Mouse (Mus musculus) heart, postnatal 0 days (tissue): ENCODE measurements around the gene Cmtm8. TPM values are rescaled to one million over a fixed set of nuclear protein-coding genes. Genes with fewer than 3 reads are reported as not detected.
A peak's percentile ranks its signal among the peaks of the same experiment; 100 is the strongest.

Experiments
- ATAC-seq: fragments of 200-750 bp; cut with Nextera tagmentation; 2 replicates; pipeline ENCODE4 v1.8.0; 2017; ENCODE audit warnings: low read depth, moderate number of reproducible peaks, moderate library complexity; ENCODE audit not compliant: insufficient read depth
- DNase-seq: peaks from one replicate; pipeline ENCODE4 v3.0.0-alpha.2; 2016; ENCODE audit warnings: low spot score
- H3K27ac ChIP-seq: fragments of 300-500 bp; sonication (generic); 2 replicates; pipeline ENCODE4 v1.5.1; 2014; ENCODE audit warnings: low read depth, mild to moderate bottlenecking
- H3K27me3 ChIP-seq: fragments of 300-500 bp; sonication (generic); 2 replicates; pipeline ENCODE4 v1.6.1; 2014; ENCODE audit warnings: low read length, mixed read lengths; ENCODE audit not compliant: control insufficient read depth, insufficient read depth
- H3K36me3 ChIP-seq: fragments of 300-500 bp; sonication (generic); replicated peaks from 2 replicates; pipeline ENCODE4 v1.6.1; 2014; ENCODE audit warnings: low read length, mixed read lengths; ENCODE audit not compliant: control insufficient read depth, insufficient read depth
- H3K4me1 ChIP-seq: fragments of 300-500 bp; sonication (generic); 2 replicates; pipeline ENCODE4 v1.6.1; 2014; ENCODE audit warnings: antibody characterized with exemption; ENCODE audit not compliant: control insufficient read depth, insufficient read depth
- H3K4me2 ChIP-seq: fragments of 300-500 bp; sonication (generic); 2 replicates; pipeline ENCODE4 v1.6.1; 2014; ENCODE audit warnings: low read depth, mild to moderate bottlenecking, low read length, moderate library complexity
- H3K4me3 ChIP-seq: fragments of 300-500 bp; sonication (generic); 2 replicates; pipeline ENCODE4 v1.5.1; 2014; ENCODE audit warnings: low read depth, low read length
- H3K9ac ChIP-seq: fragments of 300-500 bp; sonication (generic); replicated peaks from 2 replicates; pipeline ENCODE4 v1.6.1; 2014; ENCODE audit warnings: low read depth, low read length, mixed read lengths
- H3K9me3 ChIP-seq: fragments of 300-500 bp; sonication (generic); replicated peaks from 2 replicates; pipeline ENCODE4 v1.6.1; 2016; ENCODE audit warnings: low read length; ENCODE audit not compliant: control insufficient read depth
- CTCF ChIP-seq: IDR thresholded peaks from 2 replicates; pipeline ENCODE4 v1.5.1; 2016; ENCODE audit warnings: antibody characterized with exemption, control low read depth, low read depth
- EP300 ChIP-seq: IDR thresholded peaks from 2 replicates; pipeline ENCODE4 v1.6.1; 2016; ENCODE audit warnings: antibody characterized with exemption, low read depth
- WGBS: fragments of 180-500 bp; shearing (Covaris S2); extraction: QIAGEN DNeasy Blood & Tissue Kit; methylation state at CpG from one replicate; pipeline ENCODE4 v1.1.7; 2014; 5-methylcytosine and 5-hydroxymethylcytosine counted together
- polyA plus RNA-seq: library from polyadenylated mRNA; unstranded; fragments of >200 nt; fragmentation: Nextera tagmentation; extraction: Ambion mirVana; gene quantifications from 2 replicates; pipeline ENCODE4 v1.2.1, GENCODE M21; 2015
- total RNA-seq: library from RNA; depleted of rRNA; stranded (reverse); fragments of >200 nt; gene quantifications from 2 replicates; pipeline ENCODE4 v1.2.3, GENCODE M21; 2014; ENCODE audit warnings: low replicate concordance

The Cmtm8 gene
- total and polyA plus RNA-seq, 2 experiments from 2014 or later, result 14.4 to 14.8 TPM

DNA sequence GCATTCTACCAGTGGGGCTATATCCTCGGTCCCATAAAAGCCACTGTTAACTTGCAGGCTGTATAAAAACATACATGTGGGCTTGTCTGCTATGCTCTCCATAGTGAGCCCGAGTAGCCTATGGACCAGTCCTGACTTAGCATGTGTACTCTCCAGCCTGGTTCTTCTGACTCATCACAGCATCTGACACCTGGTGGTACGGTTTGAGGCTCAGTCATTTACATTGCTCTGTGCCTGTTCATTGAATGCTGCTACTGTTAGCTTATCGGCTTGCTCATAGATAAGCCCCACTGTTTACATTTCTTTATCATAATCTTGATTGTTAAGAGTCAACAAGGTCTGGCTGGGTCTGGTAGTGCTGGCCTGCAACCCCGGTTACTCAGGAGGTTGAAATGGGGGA is 35.3 kb downstream of the Cmtm8 start:
- no peak for DNase-seq
- Histone ChIP-seq H3K4me3 (no peak overlapping the region), H3K4me2 (no peak overlapping the region), H3K4me1 (peaks cover 18% of the 10 kb centered on the region), H3K9ac (no peak overlapping the region), H3K27ac (no peak overlapping the region), H3K9me3 (no peaks in the 10 kb centered on the region), H3K27me3 (no peaks in the 10 kb centered on the region), H3K36me3 (no peaks in the 10 kb centered on the region)
- WGBS, result 52% methylated on average over 5 of the region's 5 CpGs
- ATAC-seq, result no peak
- no peak for TF ChIP-seq CTCF
- no peak for TF ChIP-seq EP300

DNA sequence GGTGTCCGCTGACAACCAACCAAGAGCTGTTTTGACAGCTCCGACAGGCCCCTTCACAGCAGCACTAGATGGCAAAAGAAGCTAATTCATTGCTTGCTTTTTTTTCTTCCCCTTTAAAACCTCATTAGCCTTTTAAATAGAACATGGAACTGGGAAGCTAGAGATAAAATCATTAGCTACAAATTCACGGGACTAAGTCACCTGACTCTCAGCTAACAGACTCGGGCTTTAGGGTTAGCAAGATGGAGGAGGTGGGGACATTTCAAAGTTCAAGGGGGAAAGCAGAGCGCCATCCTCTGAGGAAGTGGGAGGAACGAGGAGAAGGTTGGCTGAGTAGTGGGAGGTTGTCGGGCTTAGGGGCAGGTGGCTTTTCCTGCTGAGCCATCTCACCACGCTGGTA is 36.7 kb downstream of the Cmtm8 start:
- Histone ChIP-seq H3K27ac (no peak overlapping the region), H3K36me3 (no peaks in the 10 kb centered on the region), H3K9me3 (no peaks in the 10 kb centered on the region), H3K27me3 (no peaks in the 10 kb centered on the region), H3K4me3 (no peak overlapping the region), H3K4me1 (peaks cover 18% of the 10 kb centered on the region), H3K9ac (no peak overlapping the region), H3K4me2 (no peak overlapping the region)
- TF ChIP-seq EP300 (no peak), CTCF (no peak)
- ATAC-seq (no peak), DNase-seq (no peak)
- 40% methylated on average over 8 of the region's 8 CpGs for WGBS

DNA sequence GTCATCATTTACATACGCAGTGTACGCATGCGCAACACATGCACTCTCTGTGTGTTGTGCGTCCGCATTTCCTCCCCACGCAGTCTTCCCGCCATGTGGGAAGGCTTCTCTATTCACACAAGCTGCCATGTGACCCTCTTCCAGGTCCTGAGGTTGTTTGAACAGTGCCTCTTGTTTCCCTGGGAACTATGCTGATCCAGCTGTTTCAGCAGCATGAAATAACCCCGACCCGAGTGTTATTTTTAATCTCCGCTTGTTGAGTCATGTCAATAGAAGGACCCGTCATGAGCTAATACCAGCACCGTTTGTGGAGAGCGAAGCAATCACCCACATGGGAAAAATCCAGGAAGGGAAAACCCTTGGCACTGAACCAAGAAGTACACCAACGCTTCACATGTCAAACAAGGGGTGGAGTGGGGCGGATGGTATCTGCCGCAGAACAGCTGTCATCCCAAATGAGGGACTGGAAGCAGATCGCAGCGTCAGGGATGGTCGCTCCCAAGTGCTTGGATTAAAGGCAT is 38.7 kb downstream of the Cmtm8 start:
- Histone ChIP-seq H3K36me3 (no peaks in the 10 kb centered on the region), H3K9me3 (no peaks in the 10 kb centered on the region), H3K27me3 (no peaks in the 10 kb centered on the region), H3K4me3 (no peak overlapping the region), H3K4me1 (peaks cover 18% of the 10 kb centered on the region), H3K9ac (no peak overlapping the region), H3K27ac (no peak overlapping the region), H3K4me2 (peak overlapping the region; percentile 30)
- WGBS, result 21% methylated on average over 19 of the region's 19 CpGs
- DNase-seq (peak; percentile 91), ATAC-seq (peak; percentile 87)
- peak; percentile 67; the same call in 1 of the 2 replicates for TF ChIP-seq EP300
- TF ChIP-seq CTCF, result no peak

DNA sequence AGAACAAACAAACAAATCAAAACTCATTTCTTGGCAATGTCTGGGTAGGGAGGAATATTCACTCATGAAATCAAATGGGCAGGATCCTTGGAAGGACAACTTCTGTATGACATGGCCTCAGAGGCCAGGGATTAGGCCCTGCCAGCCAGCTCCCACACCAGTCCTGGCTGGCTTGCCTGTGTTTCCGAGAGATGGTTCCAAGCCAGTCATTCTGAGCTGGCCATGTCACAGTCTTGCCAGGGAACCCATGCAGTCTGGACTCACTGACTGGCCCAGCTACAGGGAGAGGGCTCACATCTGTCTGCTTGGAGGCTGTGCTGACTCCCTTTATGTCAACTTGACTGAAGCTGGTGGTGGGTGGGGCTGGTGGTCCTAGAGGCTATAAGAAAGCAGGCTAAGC is 41.8 kb downstream of the Cmtm8 start:
- Histone ChIP-seq H3K9ac (no peak overlapping the region), H3K4me2 (no peak overlapping the region), H3K4me1 (peaks cover 12% of the 10 kb centered on the region), H3K9me3 (no peaks in the 10 kb centered on the region), H3K27ac (no peak overlapping the region), H3K27me3 (no peaks in the 10 kb centered on the region), H3K4me3 (no peak overlapping the region), H3K36me3 (no peaks in the 10 kb centered on the region)
- 64% methylated on average over 1 of the region's 1 CpGs for WGBS
- TF ChIP-seq EP300 (no peak), CTCF (no peak)
- DNase-seq (no peak), ATAC-seq (no peak)

DNA sequence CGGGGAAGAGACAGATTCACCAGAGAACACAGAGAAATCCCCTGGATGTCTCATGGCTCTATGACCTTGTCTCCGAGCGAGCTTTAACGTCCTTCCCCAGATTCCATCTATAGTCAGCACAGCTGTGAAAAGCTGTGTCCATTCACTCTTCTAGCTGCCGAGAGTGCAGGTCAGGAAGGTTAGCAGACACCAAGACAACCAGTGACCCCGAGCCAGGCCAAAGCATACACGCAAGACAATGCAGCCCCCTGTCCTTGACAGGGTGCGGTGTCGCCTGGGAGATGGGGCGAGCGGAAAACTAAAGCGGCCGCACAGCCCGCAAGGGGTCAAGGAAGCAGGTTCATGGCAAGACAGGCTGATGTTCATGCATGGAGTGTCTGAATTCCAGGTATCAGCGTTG is 42.7 kb downstream of the Cmtm8 start:
- Histone ChIP-seq H3K9ac (no peak overlapping the region), H3K9me3 (no peaks in the 10 kb centered on the region), H3K36me3 (no peaks in the 10 kb centered on the region), H3K27ac (no peak overlapping the region), H3K4me1 (peaks cover 12% of the 10 kb centered on the region), H3K4me2 (no peak overlapping the region), H3K27me3 (no peaks in the 10 kb centered on the region), H3K4me3 (no peak overlapping the region)
- TF ChIP-seq EP300, result no peak
- no peak for TF ChIP-seq CTCF
- ATAC-seq (no peak), DNase-seq (no peak)
- WGBS, result 64% methylated on average over 15 of the region's 15 CpGs

DNA sequence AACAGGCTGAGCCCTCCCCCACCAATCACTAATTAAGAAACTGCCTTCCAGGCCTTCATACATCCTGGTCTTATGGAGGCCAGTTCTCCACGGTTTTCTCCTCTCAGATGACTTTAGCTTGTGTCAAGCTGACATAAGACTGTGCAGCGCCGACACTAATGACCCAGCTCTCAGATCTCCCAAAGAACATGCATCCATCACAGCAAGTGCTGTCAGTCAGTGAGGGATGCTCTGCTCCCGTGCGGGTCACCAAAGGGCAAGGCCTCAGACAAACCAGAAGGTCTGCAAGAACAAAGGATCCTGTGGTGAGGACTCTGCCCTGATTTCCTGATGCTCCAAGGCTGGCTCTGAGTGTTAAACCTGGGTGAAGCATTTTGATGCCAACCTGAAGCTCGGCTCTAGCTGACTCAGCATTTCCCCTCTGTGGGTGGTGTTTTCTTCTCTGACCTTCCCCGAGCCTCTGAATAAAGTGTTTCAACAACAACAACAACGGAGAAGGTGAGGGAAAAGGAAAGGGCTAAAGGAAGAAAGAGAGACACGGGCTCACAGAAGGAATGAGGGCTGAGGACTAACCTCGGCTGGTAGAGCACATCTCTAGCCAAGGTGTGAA is 44.4 kb downstream of the Cmtm8 start:
- 66% methylated on average over 10 of the region's 10 CpGs for WGBS
- H3K4me1 ChIP-seq, result peaks cover 1% of the 10 kb centered on the region
- no peaks in the 10 kb centered on the region for H3K9me3 ChIP-seq
- TF ChIP-seq EP300 (no peak), CTCF (no peak)
- no peak overlapping the region for H3K4me2 ChIP-seq
- no peak for DNase-seq
- H3K27ac ChIP-seq, result no peak overlapping the region
- ATAC-seq, result no peak
- H3K4me3 ChIP-seq, result no peak overlapping the region
- H3K9ac ChIP-seq, result no peak overlapping the region
- no peaks in the 10 kb centered on the region for H3K27me3 ChIP-seq
- no peaks in the 10 kb centered on the region for H3K36me3 ChIP-seq
